In the genomic region with DNA sequence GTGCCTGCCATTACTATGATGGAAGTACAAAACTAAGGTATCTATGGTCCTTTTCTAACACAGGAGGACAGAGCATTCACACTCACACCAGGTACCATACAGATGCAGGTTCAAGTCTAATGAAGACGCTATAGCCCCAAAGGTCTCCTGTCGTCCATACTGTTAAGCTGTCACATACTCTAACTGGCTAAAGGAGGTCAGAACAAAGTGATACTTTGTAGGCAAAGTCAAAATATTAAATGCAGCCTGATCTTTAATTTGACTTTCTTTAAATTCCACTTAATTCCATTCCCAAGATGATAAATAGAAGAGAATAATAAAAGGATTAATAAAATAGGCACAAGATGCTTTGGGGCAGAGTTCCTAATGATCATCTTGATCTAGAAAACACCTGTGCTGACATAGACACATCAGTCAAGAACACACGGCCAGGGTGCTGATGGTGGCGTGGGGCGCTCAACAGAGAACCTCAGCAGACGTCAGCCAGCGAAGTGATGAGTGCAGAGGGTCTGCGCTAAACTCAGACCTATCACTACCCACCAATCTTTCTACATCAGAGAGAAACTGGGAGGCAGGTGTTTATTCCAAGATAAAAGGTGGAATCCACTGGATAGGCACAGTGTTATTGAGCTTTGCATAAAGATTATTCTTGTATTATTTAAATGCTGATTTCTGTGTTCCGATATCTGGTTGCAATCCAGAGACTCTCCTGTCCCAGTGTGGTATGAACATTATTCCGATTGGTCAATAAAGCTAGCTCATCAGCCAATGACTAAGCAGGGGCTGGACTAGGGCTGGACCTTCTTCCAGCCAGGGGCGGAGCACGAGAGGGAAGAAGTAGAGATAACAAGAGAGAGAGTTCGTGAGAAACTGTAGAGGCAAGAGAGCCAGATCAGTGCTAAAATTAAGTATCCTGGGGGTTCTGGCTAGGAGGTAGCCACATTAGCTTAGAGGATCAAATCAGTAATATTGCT, we compare ENCODE assay signal across 1 mouse cellular context.
A peak's percentile ranks its signal among the peaks of the same experiment; 100 is the strongest.
TF ChIP-seq lines count a peak whose summit lies in the region.

No protein-coding gene starts in this region.

TF ChIP-seq in MEL, 35 proteins besides CTCF, POLR2A, EP300 and RAD21:
- no peak for TF ChIP-seq ZKSCAN1 (IDR thresholded peaks at IDR 0.05; ENCODE audit: low read depth, low read length)
- TF ChIP-seq MAX (IDR thresholded peaks at IDR 0.05; ENCODE audit: low read length) = 0 out of 2 replicates have a peak, but pooled peaks have one; percentile 21
- no peak for TF ChIP-seq MAFK (IDR thresholded peaks at IDR 0.05; ENCODE audit: borderline replicate concordance, low read depth, low read length)
- 0 out of 2 replicates have a peak, but pooled peaks have one; percentile 8 for TF ChIP-seq SIN3A (IDR thresholded peaks at IDR 0.05; ENCODE audit: low read length)
- TF ChIP-seq ZC3H11A (IDR thresholded peaks at IDR 0.05; ENCODE audit: low read depth, low read length) = no peak
